Mouse (Mus musculus): ENCODE measurements around the gene Pyroxd2.

Pyroxd2 gene

DNA sequence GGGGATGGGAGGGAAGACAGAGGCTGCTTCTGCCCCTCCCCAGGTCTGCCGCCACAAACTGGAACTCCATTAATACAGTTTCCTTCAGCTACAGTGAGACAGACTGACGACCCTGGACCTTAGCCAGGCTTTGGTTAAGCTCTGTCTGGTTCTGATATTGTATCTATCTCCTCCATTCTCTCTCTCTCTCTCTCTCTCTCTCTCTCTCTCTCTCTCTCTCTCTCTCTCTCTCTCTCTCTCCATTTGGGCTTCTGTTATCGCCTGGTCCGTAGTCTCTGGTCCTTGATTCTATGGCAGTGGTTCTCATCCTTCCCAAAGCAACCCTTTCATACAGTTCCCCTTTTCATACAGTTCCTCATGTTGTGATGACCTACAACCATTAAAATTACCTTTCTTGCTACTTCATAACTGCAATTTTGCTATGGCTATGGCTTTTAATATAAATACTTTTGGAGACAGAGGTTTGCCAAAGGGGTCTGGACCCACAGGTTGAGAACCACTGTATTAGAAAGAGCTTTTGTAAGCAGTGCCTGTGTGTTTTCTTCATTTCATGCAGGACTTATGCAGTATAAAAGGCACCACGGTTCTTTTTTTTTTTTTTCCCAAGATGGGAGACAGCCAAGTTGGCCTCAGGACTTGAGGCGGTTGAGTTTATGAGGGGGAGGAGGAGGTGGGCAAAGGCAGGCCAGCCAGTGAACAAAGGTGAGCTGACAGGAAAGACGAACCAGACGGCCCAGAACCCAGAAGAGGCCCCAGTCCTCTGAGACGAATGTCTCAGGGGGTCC is 7.3 kb downstream of the Pyroxd2 start:
- DNase-seq (ENCODE audit: low read depth, low spot score) = no peak

DNA sequence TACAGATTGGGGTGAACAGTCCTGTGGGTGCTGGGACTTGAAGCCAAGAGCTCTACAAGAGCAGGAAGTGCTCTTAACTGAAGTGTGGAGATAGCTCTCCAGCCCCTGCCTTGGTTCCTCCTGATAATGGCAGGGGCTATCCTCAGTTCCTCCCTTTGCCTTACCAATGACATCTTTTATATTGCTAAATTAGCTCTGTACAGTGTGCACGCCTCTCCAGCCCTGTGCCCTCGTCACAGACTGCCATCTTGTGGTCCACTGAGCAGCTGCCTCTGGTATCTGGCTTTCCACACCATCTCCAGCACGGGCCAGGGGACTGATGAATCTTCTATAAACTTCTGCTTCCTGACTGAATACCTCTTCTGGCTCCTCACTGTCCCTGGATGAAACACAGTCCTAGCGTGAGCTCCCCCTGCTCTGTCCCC is 8.4 kb downstream of the Pyroxd2 start:
- peak; percentile 33 for DNase-seq (ENCODE audit: low read depth, low spot score)

- DNase-seq (ENCODE audit: low read depth, low spot score) = no peak
Measured at GRCm38 (mm10) chr19:42743261-42743660, 9.3 kb downstream of the Pyroxd2 start.

DNA sequence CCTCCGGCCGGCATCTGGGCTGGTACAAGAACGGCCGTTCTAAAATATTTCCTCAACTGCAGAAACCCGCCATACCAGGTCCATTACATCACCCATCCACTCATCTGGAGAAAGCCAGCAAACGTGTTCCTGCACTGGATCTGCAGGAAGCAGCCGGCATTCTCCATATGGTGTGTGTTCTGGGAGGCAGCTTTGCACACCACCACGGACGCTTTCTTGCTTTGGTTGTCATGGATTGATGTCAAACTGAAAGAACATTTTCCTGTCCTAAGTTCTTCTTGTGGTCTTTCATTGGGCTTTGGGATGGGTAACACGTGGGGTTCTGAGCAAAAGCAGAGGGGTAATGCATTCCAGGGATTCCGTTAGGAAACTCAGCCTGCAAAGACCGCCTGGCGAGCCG is 10.7 kb downstream of the Pyroxd2 start:
- no peak for DNase-seq (ENCODE audit: low read depth, low spot score)

DNA sequence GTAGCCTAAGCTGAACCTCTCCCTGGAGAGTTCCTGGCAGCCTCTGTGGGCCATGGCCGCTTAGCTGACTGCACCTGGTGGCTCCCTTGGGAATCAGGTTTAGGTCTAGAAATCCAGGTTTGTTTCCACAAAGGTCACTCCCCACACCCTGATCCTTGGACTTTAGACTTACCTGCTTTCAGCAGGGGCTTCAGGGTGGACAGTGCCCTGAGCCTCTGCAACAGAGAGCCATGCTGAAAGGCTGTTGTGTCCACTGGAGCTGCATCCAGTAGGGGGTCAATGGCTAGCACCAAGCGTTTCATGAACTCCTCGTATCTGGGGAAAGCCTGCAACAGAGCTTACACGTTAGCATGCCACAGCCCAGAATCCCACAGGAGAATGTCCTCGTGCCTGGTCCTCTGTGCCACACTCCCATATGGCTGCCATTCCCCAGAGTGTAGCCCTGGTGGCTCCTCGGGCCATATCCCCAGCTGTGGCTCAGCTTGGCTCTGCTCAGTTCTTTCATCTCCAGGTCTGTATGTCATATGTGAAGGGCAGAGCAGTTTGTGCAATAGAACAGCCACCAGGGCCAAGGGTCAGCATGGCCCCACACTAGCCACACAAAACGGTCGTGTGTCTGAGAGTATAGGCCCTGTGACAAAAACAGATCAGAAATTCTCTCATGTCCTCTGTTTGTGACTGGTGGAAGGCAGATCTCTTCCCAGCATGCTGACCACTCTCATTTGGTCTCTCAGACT is 12.2 kb downstream of the Pyroxd2 start:
- no peak for DNase-seq (ENCODE audit: low read depth, low spot score)

DNA sequence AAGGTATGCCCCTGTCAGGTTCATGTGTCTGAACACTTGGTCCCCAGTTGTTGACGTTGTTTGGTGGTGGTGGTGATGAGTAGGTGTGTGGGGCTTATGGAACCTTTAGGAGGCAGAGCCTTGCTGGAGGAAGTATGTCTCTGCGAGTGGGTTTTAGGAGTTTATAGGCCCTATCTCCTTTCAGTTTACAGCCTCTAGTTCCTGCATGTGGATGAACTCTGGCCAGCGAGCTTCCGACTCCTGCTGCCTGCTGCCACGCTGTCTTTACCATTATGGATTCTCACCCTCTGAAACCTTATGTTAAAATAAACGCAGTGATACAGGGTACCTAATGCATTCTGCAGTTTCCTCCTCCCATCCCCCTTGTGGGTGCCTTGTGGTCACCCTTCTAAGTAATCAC is 12.8 kb downstream of the Pyroxd2 start:
- no peak for DNase-seq (ENCODE audit: low read depth, low spot score)

GRCm38 (mm10) chr19:42737753-42738152 is 14.8 kb downstream of the Pyroxd2 start:
- no peak for DNase-seq (ENCODE audit: low read depth, low spot score)

- DNase-seq (ENCODE audit: low read depth, low spot score) = no peak
Measured at GRCm38 (mm10) chr19:42734982-42735381, 17.6 kb downstream of the Pyroxd2 start.

GRCm38 (mm10) chr19:42727424-42727823 is 25.2 kb downstream of the Pyroxd2 start:
- DNase-seq (ENCODE audit: low read depth, low spot score) = no peak

DNA sequence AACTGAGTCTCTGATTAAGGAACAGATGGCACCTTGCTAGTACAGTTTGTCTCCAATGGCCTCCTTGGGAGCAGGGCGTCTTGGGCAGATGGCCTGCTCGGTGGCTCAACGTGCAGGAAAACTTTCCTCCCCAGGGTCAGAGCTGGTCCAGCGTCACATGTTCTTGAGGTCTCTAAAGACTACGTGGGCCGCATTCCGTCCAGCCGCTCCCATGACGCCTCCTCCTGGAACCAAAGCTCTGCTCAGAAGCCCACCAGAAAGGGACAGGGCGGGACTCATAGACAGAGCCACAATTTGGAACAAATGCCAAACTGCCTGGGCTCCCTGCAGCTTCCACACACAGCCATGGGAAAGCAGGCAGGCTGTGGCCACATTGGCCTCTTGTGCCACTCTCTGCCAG is 25.8 kb downstream of the Pyroxd2 start:
- DNase-seq (ENCODE audit: low read depth, low spot score) = no peak

- DNase-seq (ENCODE audit: low read depth, low spot score) = no peak
Measured at GRCm38 (mm10) chr19:42725973-42726350, 26.6 kb downstream of the Pyroxd2 start.

DNA sequence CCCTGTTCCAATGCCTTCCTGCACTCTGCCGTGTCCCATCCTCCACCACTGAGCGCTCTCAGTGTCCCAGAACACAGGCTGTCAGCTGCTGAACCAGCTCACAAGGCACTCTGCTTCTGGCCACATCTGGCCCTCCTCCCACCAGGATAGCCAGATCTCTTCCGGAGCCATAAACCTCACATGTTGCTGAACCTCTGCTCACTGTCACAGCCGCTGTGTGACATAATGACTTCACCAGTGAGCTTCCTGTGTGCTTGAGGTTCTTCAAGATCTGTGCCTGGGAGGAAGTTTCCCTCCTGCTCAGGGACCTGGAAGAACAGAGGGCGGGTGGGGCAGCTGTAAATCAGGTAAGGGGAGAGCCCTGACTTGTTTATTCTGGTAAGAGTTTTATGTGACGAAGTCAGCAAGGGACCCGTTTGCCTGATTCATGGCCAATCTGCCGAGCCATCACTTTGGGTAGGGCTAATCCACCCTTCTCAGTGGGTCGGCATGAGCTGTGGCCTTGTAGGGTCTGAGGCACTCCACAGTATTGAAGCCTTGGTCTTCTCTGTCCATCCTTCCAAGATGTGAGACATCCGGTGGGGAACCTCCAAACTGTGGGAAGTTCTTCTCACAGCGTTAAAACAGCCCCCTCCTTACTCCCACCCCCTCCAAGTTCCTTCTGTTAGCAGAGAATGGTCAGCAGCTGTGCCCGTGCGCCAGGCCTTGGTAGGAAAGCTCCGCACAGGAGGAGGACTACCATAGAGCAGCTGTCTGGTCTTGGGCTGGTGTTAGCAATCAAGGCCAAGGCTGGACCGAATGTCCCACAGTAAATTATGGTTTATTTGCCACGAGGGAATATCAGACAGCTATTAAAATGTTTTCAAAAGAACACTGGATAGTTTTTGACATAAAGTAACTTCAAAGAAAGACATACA is 27.3 kb downstream of the Pyroxd2 start:
- no peak for DNase-seq (ENCODE audit: low read depth, low spot score)

GRCm38 (mm10) chr19:42723302-42723701 is 29.3 kb downstream of the Pyroxd2 start:
- no peak for DNase-seq (ENCODE audit: low read depth, low spot score)

DNA sequence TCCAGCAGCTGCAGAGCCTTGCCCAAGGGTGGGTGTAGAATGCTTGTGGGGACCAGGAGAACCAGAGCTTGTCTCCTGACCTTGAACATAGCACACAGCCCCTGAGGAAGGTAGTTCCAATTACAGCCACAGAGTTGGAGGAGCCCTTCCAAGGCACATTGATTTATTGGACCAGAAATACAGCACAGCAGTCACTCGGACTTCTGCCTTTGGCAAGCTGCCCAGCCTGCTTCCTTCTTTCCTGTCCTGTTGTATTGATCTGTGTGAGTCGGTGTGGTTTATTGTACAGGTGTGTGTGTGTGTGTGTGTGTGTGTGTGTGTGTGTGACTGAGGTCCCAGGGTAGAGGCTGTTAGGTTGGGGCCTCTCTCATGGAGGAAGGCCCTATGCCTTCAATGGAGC is 30.1 kb downstream of the Pyroxd2 start:
- DNase-seq (ENCODE audit: low read depth, low spot score) = no peak

DNA sequence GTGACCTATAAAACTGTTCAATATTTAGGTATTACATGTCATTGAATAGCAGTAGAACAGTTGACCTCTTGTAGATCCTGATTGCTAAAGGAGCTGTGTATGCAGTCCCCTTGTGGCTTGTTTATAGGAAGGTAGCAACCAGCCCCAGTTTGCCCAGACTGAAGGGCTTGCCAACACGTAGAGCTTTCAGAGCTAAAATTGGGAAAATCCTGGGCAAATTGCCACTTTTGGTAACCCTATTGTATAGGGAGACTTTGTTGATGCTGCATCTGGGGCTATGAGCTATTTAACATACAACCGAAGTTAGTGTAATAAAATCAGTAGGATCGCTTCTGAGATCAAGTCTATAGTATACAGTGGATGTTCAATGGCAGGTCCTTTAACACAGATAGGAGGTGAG is 34.5 kb downstream of the Pyroxd2 start:
- no peak for DNase-seq (ENCODE audit: low read depth, low spot score)

DNA sequence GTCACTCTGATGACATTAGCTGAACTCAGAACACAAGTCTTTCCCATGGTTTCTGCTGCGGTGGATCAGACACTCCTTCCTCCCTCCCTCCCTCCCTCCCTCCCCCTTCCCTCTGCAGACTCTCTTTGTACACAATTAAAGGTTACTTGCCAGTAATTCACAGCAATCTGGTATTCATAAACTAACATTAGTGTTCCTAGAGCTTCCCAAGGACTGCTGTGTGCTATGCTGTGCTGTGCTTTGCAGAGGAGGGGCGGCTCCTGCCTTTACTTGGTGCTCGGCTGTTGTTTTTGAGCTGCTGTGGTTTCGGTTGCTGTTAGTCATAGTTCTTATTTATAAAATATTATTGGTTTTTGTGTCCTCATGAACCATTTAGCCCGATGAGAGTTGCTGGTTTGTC is 34.9 kb downstream of the Pyroxd2 start:
- no peak for DNase-seq (ENCODE audit: low read depth, low spot score)

DNA sequence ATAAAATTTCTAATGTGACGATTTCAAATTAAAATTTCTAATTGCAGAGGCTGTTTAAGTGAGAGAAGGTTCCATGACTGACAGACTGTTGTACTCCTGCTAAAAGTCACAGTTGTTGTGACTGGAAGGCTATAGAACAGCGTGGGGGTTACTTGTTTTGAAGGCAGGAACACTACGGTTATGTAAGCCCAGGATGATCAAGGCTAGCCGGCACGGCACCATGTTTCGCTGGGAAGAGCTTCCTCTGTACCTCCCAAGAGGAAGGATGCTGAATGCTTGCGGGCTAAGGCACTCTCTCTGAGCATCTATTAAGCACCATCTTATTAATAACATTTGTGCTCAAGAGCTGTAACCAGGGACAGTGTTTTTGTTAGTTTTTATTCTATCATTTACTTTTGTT is 36.1 kb downstream of the Pyroxd2 start:
- no peak for DNase-seq (ENCODE audit: low read depth, low spot score)

GRCm38 (mm10) chr19:42713770-42714169 is 38.8 kb downstream of the Pyroxd2 start:
- DNase-seq (ENCODE audit: low read depth, low spot score) = no peak

GRCm38 (mm10) chr19:42699426-42699825 is 53.1 kb downstream of the Pyroxd2 start:
- no peak for DNase-seq (ENCODE audit: low read depth, low spot score)

DNA sequence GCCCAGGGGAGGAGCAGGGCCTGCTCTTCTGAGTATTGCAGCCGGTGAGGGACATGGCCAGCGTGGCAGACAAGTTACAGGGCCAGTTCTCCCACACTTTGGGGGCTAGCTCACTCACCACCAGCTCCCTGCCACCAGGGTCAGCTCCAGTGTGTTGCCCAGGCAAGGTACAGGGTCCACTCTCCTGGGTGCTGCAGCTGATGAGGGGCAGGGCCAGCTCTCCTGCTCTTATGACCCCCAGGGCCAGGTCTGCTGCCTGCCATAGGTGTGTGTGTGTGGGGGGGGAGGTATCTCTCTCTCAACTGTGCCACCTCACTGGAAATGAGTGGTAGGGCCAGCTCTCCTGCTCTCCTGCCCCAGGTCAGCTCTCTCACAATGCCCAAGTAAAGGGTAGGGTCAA is 54.0 kb downstream of the Pyroxd2 start:
- no peak for DNase-seq (ENCODE audit: low read depth, low spot score)

DNA sequence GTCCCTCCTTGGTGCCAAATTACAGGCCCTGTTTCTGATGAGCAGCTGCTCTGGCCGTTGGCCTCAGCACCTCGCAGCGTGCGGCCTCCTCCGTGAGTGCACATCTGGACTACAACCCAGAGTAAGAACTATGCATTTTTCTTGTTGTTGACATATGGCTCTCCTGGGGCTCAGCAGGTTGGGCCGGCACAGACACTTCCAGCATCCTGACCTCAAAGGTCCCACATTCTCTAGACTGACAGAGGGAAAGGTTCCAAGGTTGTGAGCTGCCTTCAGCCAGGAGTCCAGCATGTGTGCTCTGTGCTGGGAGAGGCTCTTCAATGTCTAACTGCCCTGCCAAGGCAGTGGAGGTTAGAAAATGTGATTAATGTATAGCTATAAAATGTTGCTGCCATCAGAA is 55.2 kb downstream of the Pyroxd2 start:
- DNase-seq (ENCODE audit: low read depth, low spot score) = peak; percentile 28

DNA sequence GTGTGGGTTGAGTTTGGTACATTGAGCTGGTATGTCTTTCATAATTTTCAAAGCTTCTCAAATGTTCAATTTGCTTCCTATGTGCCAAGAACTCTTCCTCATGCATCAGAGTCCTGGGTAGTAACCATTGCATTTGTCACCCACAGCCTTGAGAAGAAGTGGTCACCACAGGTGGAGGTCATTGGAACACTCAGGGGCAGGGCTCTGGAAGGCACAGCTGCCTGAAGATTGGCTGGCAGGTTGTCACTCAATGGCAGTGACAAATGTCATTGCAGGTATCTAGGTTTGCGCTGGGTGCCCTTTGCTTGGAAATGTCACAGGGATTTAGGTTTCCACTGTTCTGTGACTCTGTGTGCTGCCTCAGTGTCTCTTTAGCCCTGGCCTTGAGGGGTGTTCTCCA is 62.3 kb downstream of the Pyroxd2 start:
- DNase-seq (ENCODE audit: low read depth, low spot score) = no peak

Measured in skeletal muscle tissue, adult 2 months (tissue).